Mouse (Mus musculus) granulocyte monocyte progenitor cell, adult 5-6 weeks (primary cell): ENCODE data around the gene Epha10. TPM values are rescaled to one million over a fixed set of nuclear protein-coding genes. Genes with fewer than 3 reads are reported as not detected.

Source experiments
- ATAC-seq: replicated peaks from 2 replicates; pipeline ENCODE4 v1.8.0; 2016; ENCODE audit warnings: mild to moderate bottlenecking, moderate TSS enrichment, inconsistent platforms; ENCODE audit not compliant: poor library complexity, severe bottlenecking
- total RNA-seq, 2 experiments: library from RNA; stranded (forward) in 1 of 2; stranded (reverse) in 1 of 2; fragments of 200-712, 200-1000 nt in 1 of 2; fragments of >200 nt in 1 of 2; fragmentation: Nextera tagmentation in 1 of 2; gene quantifications; 2 replicates each; pipeline ENCODE4 v1.2.3; 2014 to 2017

Gene Epha10
- total RNA-seq, 2 experiments from 2014 or later = not detected

DNA sequence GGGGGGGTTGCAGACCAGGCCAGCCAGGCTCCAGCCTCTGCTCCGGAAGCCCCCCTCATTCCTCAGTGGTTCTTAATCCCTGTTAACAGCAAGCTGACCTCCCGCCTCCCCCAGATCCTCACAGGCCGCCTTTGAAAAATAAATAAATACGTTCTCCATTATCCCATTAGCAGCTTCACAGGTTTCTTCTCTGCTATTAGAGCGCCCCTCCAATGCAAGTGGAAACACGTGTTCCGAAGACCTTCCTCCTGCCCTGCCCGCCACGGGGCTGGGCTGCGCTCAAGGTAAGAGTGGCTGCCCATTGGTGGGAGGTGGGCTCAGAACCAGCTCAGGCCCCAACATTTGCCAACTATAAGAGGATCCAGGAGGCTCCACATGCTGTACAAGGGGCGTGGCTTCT is 81.9 kb downstream of the Epha10 start:
- no peak for ATAC-seq

DNA sequence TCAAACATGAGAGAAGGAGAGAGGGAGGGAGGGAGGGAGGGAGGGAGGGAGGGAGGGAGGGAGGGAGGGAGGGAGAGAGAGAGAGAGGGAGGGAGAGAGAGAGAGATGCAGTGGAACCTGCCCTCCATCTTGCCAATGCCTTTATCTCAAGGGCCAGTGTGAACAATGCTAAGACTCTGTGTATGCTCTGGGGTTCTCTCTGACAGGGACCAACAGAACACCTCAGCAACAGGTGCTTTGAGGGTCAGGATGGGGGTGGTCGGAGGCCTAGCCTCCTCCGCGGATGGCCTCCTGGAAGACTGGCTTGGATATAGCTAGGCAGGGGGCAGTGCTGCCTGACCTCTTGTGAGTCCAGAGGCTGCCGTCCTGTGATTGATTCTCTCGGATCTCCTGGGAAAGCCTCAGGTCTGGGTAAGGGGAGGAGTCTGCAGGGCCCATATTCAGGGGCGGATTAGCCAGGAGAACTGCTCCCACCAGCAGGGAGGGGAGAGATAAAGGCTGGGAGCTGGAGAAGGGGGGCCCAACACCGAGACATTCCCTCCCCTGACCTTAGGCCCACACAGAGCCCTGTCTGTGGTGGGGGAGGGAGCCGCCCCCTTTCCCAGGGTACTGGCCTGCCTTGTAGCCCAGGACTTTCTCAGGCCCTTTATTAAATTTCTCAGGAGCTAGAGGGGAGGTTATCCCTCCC is 84.4 kb downstream of the Epha10 start:
- no peak for ATAC-seq

Other genes with a start within 250 kb of the Epha10 start
- not detected in 2 replicates for gene Pou3f1, start 224.1 kb upstream of the Epha10 start, total RNA-seq (2014; fragmentation: Nextera tagmentation)
- not detected in 2 replicates for gene Pou3f1, start 224.1 kb upstream of the Epha10 start, total RNA-seq (2017)
- 57.1 and 62.4 TPM in 2 replicates for gene Utp11, start 187.3 kb upstream of the Epha10 start, total RNA-seq (2014; fragmentation: Nextera tagmentation)
- 81.6 and 86.4 TPM in 2 replicates for gene Utp11, start 187.3 kb upstream of the Epha10 start, total RNA-seq (2017)
- gene Fhl3, start 180.2 kb upstream of the Epha10 start, total RNA-seq (2014; fragmentation: Nextera tagmentation) = 10.4 and 16.6 TPM in 2 replicates
- gene Fhl3, start 180.2 kb upstream of the Epha10 start, total RNA-seq (2017) = 5.0 and 6.1 TPM in 2 replicates
- gene Sf3a3, start 166.1 kb upstream of the Epha10 start, total RNA-seq (2014; fragmentation: Nextera tagmentation) = 90.7 and 105 TPM in 2 replicates
- gene Sf3a3, start 166.1 kb upstream of the Epha10 start, total RNA-seq (2017) = 167 and 170 TPM in 2 replicates
- gene Inpp5b, start 139.0 kb upstream of the Epha10 start, total RNA-seq (2014; fragmentation: Nextera tagmentation) = 31.5 and 52.6 TPM in 2 replicates
- gene Inpp5b, start 139.0 kb upstream of the Epha10 start, total RNA-seq (2017) = 21.1 and 24.6 TPM in 2 replicates
- 37.9 and 42.6 TPM in 2 replicates for gene Mtf1, start 78.8 kb upstream of the Epha10 start, total RNA-seq (2014; fragmentation: Nextera tagmentation)
- 11.3 and 26.3 TPM in 2 replicates for gene Mtf1, start 78.8 kb upstream of the Epha10 start, total RNA-seq (2017)
- gene Yrdc, start 30.2 kb upstream of the Epha10 start, total RNA-seq (2014; fragmentation: Nextera tagmentation) = 38.1 and 65.5 TPM in 2 replicates
- gene Yrdc, start 30.2 kb upstream of the Epha10 start, total RNA-seq (2017) = 18.7 and 29.1 TPM in 2 replicates
- gene 1110065P20Rik, start 29.7 kb upstream of the Epha10 start, total RNA-seq (2014; fragmentation: Nextera tagmentation) = 15.0 and 19.4 TPM in 2 replicates
- gene 1110065P20Rik, start 29.7 kb upstream of the Epha10 start, total RNA-seq (2017) = 3.1 and 6.7 TPM in 2 replicates
- gene Maneal, start 18.7 kb upstream of the Epha10 start, total RNA-seq (2014; fragmentation: Nextera tagmentation) = 1.2 TPM in 1 of 2 replicates, not detected in the other
- gene Maneal, start 18.7 kb upstream of the Epha10 start, total RNA-seq (2017) = not detected in 2 replicates
- 6.9 and 14.1 TPM in 2 replicates for gene 9930104L06Rik, start 56.1 kb downstream of the Epha10 start, total RNA-seq (2014; fragmentation: Nextera tagmentation)
- gene 9930104L06Rik, start 56.1 kb downstream of the Epha10 start, total RNA-seq (2017) = 6.3 and 10.5 TPM in 2 replicates
- 59.2 and 97.0 TPM in 2 replicates for gene Cdca8, start 58.4 kb downstream of the Epha10 start, total RNA-seq (2014; fragmentation: Nextera tagmentation)
- 120 and 136 TPM in 2 replicates for gene Cdca8, start 58.4 kb downstream of the Epha10 start, total RNA-seq (2017)
- gene Rspo1, start 105.5 kb downstream of the Epha10 start, total RNA-seq (2014; fragmentation: Nextera tagmentation) = 4.0 TPM in 1 of 2 replicates, not detected in the other
- 0.86 and 1.2 TPM in 2 replicates for gene Rspo1, start 105.5 kb downstream of the Epha10 start, total RNA-seq (2017)
- gene Gnl2, start 135.7 kb downstream of the Epha10 start, total RNA-seq (2014; fragmentation: Nextera tagmentation) = 67.9 and 84.5 TPM in 2 replicates
- 161 and 163 TPM in 2 replicates for gene Gnl2, start 135.7 kb downstream of the Epha10 start, total RNA-seq (2017)
- gene Dnali1, start 184.8 kb downstream of the Epha10 start, total RNA-seq (2014; fragmentation: Nextera tagmentation) = not detected in 2 replicates
- gene Dnali1, start 184.8 kb downstream of the Epha10 start, total RNA-seq (2017) = not detected in 2 replicates
- 23.9 and 28.5 TPM in 2 replicates for gene Snip1, start 185.8 kb downstream of the Epha10 start, total RNA-seq (2014; fragmentation: Nextera tagmentation)
- gene Snip1, start 185.8 kb downstream of the Epha10 start, total RNA-seq (2017) = 28.5 and 30.5 TPM in 2 replicates
- 53.2 and 99.6 TPM in 2 replicates for gene Meaf6, start 204.2 kb downstream of the Epha10 start, total RNA-seq (2014; fragmentation: Nextera tagmentation)
- 42.4 and 52.9 TPM in 2 replicates for gene Meaf6, start 204.2 kb downstream of the Epha10 start, total RNA-seq (2017)
- 11.4 and 12.1 TPM in 2 replicates for gene Zc3h12a, start 246.9 kb downstream of the Epha10 start, total RNA-seq (2014; fragmentation: Nextera tagmentation)
- 2.6 and 2.8 TPM in 2 replicates for gene Zc3h12a, start 246.9 kb downstream of the Epha10 start, total RNA-seq (2017)